Mouse (Mus musculus) embryo, embryonic 10.5 days (tissue): ENCODE results near the gene Serpine3.
"Not testable (repeated sequence)": the region's sequence is repeated elsewhere in the genome, so short reads cannot be mapped to it uniquely, and the experiment has no call there.

Experiments used
- DNase-seq: peaks from one replicate; pipeline ENCODE4 v3.0.0-alpha.2; 2015; ENCODE audit warnings: low spot score

Gene Serpine3

DNA sequence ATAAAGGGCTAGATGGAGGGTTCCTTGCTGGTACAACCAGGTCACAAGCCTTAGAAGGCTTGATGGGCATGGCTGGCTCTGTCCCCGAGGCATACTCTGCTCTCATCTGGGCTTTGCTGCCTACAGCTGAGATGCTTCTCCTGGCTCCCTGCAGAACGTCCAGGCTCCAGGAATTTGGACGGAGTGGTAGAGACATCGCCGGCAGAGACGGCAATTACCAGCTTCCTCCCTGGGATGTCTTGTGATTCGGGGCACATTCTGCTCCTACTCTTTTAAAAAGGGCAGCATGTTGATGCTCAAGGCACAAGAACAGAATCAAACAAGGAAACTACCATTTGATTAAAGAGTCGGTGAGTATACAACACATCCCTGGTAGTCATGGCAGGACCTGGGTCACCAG is at the start of gene Serpine3:
TSS of gene Serpine3 (plus strand) at position 301 of the 400 bp plus-strand sequence.
- no peak for DNase-seq

DNA sequence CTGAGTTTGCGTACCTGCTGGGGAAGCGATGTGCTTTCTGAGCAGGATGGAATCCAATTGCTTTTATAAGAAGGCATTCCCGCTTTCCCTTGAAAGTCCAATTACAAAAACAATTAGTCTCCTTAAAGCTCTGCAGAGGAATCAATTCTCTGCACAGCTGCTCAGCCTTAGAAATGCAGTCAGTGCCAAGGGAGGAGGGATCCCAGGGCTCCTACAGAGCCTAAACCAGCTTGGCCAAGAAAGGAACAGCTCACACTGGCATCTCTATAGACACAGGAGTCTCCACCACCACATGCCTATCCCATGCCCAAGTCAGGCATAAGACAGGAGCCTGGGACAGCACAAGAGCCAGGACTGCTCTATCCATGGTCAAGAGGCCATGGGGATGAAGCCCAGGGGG is 41.1 kb upstream of the Serpine3 start:
- no peak for DNase-seq

DNA sequence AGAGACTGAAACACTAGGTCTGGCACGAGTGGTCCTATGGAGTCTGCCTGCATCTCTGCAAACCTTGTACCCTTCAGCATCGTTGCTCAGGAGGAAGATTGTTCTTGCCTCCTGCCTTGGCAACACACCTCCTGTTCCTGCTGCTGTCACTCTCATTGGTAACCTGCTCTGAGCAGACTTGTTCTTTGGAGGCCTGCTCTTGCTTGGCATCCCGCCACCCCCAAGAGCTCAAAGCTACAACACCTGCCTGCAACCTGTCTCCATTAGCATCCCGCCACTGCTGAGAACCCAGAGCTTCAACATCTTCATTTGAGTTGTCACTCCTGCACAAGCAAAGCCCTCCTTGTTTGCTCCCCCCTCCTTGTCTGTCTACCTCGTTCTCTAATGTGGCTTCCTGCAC is 35.5 kb upstream of the Serpine3 start:
- no peak for DNase-seq

DNA sequence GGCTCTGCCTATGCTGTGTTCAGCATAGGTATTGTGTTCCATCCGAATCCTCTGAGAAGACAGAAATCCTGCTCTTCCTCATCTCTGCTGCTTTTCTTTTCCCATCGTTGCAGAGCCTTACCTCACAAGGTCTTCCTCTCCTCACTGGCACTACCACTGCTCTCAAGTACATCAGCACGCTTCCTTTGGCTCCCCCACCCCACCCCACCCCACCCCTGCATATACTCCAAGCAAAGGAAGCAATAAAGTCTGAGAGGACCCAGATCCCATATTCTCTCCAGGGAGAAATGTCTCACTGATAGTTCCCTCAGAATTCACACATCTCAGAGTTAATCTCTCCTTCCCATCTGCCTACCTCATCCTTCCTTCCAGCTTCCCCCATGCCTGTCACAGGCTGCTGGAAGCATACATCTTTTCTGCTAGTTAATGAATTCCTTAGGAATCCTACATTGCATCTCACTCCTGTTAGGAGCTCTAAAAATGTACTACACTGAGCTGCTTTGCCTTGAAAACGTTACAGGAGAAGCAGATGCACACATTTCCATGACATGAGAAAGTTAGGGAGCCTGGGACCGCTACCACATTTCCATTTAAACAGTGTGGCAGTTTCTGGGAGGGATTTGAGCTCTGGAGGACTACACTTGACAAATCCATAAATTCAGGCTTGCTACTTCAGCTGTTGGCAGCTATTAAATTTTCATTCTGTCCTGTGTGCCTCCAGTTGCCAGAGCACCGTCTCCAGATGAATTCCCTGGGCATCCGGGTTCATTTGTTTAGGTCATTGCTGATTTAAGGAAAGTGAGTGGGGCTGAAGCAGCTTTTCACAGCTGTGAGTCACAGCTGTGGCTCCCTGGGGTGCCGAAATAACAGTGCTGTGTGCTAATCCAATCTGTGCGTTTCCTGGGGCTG is 25.8 kb upstream of the Serpine3 start:
- DNase-seq, result peak; percentile 47

DNA sequence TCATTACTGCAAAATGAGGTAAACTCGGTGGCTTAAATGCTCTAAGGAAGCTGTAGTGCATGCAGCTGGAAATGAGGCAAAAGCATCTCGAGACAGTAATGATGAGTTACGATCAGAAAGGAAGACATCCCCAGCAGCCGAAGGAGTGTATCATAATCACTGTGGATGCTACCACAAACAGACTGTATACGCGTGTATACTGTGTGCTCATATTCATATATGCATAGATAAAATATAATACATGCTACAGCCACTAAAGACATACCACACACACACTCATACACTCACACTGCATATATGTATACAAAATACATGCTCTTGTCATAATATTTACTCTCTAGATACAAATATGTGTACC is 25.1 kb upstream of the Serpine3 start:
- no peak for DNase-seq

DNA sequence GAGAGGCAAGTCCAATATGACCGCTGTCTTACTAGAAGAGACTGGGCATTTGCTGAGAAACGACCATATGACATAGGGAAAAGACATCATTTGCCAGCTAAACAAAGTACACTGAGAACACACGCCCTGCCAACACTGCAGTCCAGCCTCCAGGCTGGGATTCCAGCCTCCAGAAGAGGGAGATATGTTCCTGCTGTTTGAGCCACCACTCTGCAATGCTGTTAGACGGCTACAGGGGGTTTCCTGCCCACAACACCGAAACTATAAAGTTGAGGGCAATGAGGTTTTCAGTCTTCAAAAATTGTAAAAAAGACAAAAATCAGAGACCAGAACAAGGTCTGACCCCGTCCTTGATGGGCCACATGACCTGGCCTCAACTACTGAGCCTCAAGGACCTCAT is 24.4 kb upstream of the Serpine3 start:
- DNase-seq, result no peak

DNA sequence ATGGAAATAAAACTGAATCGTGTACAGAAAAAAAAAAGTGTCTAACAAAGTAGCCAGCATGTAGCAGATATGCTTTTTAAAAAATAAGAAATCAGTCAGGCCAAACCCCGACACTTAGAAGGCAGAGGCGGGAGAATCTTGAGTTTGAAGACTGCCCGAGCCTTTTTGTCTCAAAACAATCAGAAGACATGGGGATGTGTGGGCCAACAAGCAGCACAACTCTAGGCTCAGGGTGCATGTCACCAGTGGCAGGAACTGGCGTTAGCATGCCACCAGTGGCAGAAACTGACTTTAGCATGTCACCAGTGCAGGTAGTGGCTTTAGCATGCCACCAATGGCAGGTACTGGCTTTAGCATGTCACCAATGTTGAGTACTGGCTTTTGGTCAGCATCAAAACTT is 23.9 kb upstream of the Serpine3 start:
- DNase-seq, result no peak

DNA sequence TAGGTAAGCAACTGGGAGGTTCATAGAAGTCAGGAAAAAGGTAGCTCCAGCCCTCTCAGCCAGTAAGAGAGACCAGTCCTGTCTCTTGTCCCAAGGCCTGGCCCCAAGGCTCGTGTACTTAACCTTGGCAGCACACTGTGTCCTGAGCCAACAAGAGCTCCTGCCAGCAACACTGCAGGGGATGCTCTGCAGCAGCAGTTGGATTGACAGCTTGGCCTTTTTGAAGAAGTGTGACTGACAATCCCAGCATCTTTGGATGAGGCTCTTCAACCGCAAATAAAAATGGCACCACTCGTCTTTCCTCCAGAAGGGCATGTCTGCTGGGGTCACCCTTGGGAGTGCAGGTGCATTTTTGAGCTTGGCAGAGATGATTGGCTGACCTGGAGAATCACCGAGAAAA is 23.1 kb upstream of the Serpine3 start:
- no peak for DNase-seq

DNA sequence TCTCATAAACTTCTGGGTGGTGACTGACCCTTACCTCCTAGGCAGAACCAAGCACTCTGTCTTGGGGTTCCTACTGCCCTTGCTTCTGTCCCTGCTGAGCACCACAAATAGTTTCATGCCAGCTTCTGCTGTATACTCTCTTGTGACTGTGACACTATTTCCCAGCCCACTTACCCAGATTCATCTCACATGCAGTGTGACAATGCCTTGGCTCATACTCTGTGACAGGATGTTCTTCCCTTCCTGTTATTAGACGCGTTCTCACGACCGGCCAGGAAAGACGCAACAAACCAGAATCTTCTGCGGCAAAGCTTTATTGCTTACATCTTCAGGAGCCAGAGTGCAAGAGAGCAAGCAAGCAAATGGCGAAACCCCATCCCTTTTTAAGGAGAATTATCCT is 21.1 kb upstream of the Serpine3 start:
- not testable (repeated sequence) for DNase-seq

DNA sequence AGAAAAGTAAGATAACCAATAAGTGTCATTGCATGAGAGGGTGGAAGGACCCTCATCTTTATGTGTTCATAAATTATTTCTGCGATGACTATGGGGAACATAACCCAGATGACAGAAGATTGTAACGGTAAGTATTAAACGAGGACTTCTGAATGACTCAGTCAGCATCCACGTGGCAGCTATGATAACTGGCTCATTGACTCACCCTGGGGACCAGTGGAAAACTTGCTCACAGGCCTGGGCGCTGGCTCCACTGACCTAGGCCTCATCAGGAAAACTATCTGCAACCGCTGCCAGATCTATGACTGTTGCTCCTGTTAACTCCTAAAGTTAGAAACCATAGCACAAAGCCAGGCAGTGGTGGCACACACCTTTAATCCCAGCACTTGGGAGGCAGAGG is 15.1 kb upstream of the Serpine3 start:
- DNase-seq, result no peak

DNA sequence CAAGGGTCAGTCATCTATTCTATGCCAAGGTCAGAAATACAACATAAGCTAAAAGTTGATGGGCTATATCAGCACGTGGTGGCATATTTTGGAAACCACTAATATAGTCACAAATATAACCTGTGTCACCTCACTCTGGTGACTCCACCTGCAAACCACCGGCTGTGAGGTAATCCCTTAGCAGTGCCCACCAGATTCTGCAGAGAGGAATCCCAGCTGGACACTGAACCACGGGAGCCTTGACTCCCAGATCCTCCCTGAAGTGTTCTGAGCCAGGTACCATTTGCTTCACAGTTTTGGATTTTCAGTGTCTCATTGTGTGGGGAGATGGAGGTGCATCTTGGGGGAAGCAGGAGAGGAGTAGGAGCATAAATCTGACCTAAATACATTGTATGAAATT is 13.1 kb upstream of the Serpine3 start:
- DNase-seq, result no peak

DNA sequence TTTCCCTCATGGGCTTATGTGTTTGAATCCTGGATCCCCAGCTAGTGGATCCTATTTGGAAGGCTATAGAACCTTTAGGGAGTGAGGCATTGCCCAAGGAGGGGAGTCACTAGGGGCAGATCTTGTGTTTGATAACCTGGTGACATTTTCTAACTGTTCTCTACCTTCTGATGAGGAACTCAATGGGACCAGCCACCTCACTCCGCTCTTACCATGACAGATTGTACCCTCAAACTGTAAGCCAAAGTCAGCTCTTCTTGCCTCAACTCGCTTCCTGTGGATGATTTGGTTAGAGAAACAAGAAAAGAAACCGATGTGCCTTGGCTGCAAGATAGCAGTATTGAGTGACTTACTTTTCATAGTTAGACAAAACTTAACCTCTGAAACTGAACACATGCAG is 11.7 kb upstream of the Serpine3 start:
- DNase-seq, result no peak

DNA sequence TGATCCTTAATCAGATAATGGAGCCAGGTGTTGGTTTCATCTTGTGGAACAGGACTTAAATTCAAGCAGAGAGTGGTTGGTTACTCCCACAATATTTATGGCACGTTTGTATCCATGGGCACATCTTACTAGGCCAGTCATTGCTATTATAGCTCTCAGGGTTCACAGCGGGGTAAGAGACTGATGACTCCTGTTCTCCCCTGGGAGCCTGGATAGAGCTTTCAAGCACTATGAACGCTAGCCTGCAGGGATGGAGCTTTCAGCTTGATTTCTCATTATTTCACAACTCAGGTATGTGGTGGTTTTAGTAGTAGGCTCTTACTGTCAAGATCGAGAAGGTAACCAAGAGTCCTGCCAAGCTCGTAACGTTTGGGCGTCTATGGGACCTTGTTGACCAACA is 7.5 kb upstream of the Serpine3 start:
- DNase-seq, result no peak

DNA sequence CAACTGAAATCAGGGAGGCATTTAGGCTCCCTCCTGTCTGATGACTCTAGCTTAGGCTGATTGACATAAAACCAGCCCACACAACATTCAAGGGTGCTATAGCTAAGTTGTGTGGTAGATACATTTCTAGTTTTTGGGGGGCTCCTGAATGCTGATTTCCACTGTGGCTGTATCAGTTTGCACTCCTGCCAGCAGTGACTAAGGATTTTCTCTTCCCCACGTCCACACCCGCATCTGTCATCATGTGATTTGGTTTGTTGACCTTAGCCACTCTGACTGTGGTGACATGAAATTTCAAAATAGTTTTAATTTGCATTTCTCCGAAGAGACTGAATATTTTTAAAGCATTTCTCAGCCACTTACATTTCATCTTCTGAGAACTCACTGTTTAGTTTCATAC is 6.0 kb upstream of the Serpine3 start:
- DNase-seq, result no peak

DNA sequence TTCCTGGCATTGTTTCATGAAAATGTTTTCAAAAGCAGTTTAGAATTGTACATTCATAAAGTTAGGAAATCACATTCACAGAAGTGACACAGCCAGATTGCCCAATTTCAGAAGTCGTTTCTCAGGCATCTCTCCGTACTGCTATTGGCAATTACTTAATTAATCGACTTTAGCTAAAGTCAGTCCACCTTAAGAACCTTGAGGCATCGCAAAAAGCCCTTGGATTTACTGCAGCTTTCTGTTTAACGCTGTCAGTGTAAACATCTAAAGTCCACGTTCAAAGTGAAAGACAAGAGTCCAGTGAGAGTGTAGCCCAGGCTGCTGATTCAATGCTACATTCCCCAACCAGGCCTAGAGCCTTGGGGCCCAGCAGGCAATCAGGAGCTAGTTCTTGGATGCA is 1.1 kb upstream of the Serpine3 start:
- no peak for DNase-seq

DNA sequence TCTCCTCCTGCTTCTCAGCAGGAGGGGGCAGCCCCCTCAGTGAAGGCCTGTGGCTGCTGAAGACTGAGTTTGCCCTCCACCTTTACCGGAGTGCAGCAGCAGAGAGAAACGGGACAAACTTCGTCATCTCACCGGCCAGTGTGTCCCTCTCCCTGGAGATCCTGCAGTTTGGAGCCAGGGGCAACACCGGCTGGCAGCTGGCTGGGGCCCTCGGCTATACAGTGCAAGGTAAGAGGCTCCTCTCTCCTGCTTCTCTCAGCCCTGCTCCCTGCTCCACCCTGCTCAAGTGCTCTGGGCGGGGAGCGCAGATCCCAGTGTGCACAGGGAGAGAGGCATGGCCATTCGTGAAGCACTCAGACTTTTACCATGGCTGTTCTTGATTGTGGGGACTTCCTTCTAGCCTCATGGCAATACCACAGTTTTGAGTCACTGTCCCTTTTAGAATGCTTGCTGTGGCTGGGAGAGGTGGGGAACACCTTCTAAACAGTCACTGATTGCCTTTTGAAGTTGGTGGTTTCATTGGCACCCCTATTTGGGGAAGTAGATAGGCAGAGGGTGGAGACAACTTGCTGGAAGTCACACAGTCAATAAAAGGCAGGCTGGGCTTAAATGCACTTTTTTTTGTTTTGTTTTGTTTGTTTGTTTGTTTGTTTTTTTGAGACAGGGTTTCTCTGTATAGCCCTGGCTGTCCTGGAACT is 1.7 kb downstream of the Serpine3 start:
- DNase-seq, result no peak

DNA sequence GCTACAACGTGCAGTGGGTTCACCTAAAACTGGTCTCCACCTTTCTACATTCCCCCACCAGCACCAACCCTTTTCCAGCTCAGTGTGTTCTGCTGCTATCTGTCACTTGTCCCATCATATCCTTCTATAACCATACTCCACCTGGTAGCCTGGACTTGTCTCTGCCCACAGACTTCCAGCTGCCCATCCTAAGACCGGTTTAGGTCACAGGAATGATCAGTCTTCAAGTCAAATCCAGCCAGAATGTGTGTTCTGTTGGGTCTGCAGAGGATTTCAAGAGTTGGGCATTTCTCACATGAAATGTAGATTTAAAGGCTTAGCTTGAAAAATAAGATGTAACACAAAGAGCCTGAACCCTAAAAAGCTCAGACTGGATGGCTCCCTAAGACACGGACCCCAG is 10.2 kb downstream of the Serpine3 start:
- no peak for DNase-seq

DNA sequence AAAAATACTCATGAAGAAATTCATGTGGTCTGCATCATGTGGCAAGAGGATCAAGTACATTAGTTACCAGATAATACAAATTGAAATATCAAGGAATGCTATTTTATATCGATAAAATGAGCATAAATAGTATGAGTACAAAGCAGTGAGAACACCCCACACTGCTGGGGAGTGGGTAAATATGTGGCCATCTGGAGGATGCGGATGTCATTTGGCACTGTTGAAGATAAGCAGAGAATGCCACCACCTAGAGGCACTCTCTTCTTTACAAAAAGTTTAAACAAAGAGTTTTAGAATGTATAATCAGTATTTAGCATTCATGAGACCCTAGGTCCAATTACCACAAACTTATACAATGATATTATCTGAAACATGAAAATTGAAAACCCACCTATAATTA is 54.7 kb downstream of the Serpine3 start:
- no peak for DNase-seq

DNA sequence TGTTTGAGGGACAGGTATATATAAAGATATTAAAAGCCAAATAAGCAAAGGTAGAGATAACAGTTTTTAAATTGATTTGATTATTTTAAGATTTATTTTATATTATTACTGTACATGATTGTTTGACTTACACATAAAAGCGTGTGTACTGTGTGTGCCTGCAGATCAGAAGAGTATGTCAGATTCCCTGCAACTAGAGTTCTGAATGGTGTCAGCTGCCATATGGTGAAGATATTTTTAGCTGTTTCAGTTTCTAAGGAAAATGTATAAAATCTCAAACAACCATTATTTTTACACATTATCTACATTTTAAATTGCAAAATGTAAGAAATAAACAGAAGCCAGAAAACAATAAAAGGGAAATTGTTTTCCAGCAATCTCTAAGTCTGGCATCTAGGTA is 58.2 kb downstream of the Serpine3 start:
- DNase-seq, result no peak

DNA sequence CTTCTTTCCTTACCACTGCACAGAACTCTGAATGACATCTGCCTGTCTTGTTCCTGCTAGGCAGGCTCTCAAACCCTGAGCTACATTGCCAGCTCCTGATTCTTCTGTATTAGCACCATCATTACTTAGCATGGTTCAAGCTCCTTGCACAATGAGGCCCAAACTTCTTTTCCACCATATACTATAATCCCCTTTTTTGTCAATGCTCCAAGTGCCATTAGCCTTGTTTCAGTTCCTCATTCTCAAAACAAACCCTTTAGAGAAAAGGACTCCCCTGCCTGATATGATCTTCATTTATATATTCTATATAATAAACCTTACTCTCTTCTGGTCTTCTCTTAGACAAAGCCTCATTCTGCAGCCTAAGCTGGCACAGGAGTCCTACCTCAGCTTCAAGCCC is 61.1 kb downstream of the Serpine3 start:
- no peak for DNase-seq

DNA sequence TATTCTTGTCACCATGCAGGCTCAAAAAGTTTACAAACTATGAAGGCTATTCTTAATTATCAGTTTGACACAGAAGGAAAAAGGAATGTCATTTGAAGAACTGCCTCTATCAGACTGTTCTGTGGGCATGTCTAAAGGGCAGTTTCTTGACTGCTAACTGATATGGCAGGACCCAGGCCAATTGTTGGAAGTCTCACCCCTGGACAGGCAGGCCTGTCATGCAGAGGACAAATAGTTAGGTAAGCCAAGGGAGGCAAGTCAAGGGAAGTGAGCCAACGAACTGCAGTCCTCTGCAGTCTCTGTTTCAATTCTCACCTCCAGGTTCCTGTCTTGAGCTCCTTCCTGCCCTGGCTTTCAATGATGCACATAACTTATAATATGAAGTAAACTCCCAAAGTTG is 68.4 kb downstream of the Serpine3 start:
- no peak for DNase-seq

DNA sequence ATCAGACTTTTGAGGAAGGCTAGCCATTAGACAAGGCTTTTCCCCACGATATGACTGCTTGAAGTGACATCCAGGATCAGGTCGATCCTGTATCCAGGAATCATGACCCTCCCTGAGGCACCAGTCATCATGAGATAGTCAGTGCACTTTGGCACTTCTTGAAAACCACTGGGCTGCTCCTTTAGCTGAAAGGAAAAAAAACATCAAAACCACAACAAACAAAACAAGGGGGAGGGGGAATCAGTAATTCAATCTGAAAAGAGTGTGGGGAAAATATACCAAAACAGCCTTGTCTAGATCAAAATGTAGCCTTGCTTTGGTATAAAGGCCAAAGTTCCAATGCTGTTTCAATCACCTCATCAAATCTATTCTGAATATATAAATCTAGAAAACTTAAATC is 70.2 kb downstream of the Serpine3 start:
- no peak for DNase-seq

DNA sequence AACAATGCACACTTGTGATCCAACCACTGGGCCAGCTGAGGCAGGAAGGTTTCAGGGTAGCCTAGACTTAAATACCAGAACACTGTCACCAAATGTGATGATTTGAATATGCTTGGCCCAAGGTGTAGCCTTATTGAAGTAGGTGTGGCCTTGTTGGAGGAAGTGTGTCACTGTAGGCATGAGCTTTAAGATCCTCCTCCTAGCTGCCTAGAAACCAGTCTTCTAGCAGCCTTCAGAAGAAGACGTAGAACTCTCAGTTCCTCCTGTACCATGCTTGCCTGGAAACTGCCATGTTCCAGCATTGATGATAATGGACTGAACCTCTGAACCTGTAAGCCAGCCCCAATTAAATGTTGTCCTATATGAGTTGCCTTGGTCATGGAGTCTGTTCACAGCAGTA is 72.2 kb downstream of the Serpine3 start:
- DNase-seq, result no peak
